ENCODE assay signal across 23 mouse cellular contexts in the genomic region with DNA sequence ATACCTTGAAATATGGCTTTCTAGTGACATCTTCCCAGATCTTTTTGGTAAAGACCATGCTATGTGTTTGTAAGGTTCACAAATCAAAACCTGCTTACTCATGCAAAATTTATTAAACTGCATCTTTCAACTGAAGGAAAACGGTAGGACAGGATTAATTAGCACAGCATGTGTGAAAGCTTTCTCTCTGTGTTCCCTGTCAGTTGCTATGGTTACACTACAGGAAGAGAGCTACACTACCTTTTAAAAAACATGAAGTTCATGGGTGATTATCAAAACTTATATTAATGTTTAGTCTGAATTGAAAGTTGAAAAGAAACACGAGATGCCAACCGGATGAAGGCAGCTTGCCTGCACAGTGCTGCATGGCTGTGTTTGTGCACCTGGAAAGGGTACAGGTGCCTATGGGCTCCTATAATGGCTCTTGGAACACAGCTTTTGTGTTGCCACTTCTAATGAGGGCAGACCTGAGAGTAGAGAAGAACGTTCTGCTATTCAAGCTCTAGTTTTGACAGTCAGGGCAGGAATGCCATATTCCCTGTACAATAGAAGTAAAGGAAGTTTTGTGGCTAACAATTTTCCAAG.
A peak's percentile ranks its signal among the peaks of the same experiment; 100 is the strongest.
DNase-seq lines count a peak whose midpoint lies in the region; ATAC-seq and TF ChIP-seq lines count a peak whose summit lies in the region.
"Had no signal": no experiment of that assay in that cellular context is flagged by ENCODE, and none has a peak within 500 bp of the region (broad histone marks: within the 10 kb centered on the region; RNA-seq: fewer than 3 reads in every experiment).

No protein-coding gene starts in this region.

- no peaks in the 10 kb centered on the region for H3K36me3 ChIP-seq in midbrain, embryonic 13.5 days
- H3K36me3 ChIP-seq in midbrain, embryonic 11.5 days (ENCODE audit: control insufficient read depth, insufficient read depth, low read length) = no peaks in the 10 kb centered on the region
- H3K36me3 ChIP-seq in forebrain, embryonic 10.5 days (replicated peaks) = no peaks in the 10 kb centered on the region
- H3K36me3 ChIP-seq in forebrain, embryonic 14.5 days (ENCODE audit: control insufficient read depth, insufficient read depth, low read length) = 0 out of 2 replicates have a peak, but pooled peaks cover 2% of the 10 kb centered on the region
- H3K36me3 ChIP-seq in midbrain, postnatal 0 days (ENCODE audit: insufficient read depth, low read length) = no peaks in the 10 kb centered on the region

- no peak overlapping the region for H3K27ac ChIP-seq in midbrain, embryonic 13.5 days
- no peak overlapping the region for H3K27ac ChIP-seq in midbrain, embryonic 11.5 days (ENCODE audit: low read depth, low read length)
- 0 out of 2 replicates have a peak overlapping the region, but pooled peaks have one; percentile 51 for H3K27ac ChIP-seq in forebrain, embryonic 10.5 days
- no peak overlapping the region for H3K27ac ChIP-seq in forebrain, embryonic 14.5 days (ENCODE audit: low read depth, low read length)
- H3K27ac ChIP-seq in midbrain, postnatal 0 days (ENCODE audit: low read depth, low read length) = no peak overlapping the region
- H3K27ac ChIP-seq: heart, embryonic 13.5 days had no signal

- no peaks in the 10 kb centered on the region for H3K9me3 ChIP-seq in midbrain, embryonic 13.5 days
- no peaks in the 10 kb centered on the region for H3K9me3 ChIP-seq in midbrain, embryonic 11.5 days (ENCODE audit: control insufficient read depth, low read length)
- no peaks in the 10 kb centered on the region for H3K9me3 ChIP-seq in forebrain, embryonic 10.5 days
- H3K9me3 ChIP-seq in forebrain, embryonic 14.5 days (replicated peaks; ENCODE audit: control insufficient read depth, low read length) = no peaks in the 10 kb centered on the region
- no peaks in the 10 kb centered on the region for H3K9me3 ChIP-seq in midbrain, postnatal 0 days (ENCODE audit: low read length)
- H3K9me3 ChIP-seq: heart, embryonic 13.5 days had no signal

- WGBS in midbrain, embryonic 13.5 days = 29% methylated on average over 4 of the region's 4 CpGs
- WGBS in midbrain, embryonic 11.5 days = 44% methylated on average over 4 of the region's 4 CpGs
- 43% methylated on average over 4 of the region's 4 CpGs for WGBS in forebrain, embryonic 10.5 days
- WGBS in forebrain, embryonic 14.5 days = 12% methylated on average over 4 of the region's 4 CpGs
- 11% methylated on average over 4 of the region's 4 CpGs for WGBS in midbrain, postnatal 0 days

- peak; percentile 58; the same call in 1 of the 2 replicates for ATAC-seq in midbrain, embryonic 13.5 days
- ATAC-seq in midbrain, embryonic 11.5 days (ENCODE audit: low FRiP score) = no peak
- peak; percentile 80; the same call in 1 of the 2 replicates for ATAC-seq in forebrain, embryonic 14.5 days
- ATAC-seq in midbrain, postnatal 0 days (ENCODE audit: low FRiP score) = peak; percentile 60; the same call in 1 of the 2 replicates
- ATAC-seq: activated CD4-positive, CD25-positive, alpha-beta regulatory T cell, adult 4 months; Patski had no signal

- no peak overlapping the region for H3K9ac ChIP-seq in midbrain, embryonic 13.5 days (replicated peaks)
- no peak overlapping the region for H3K9ac ChIP-seq in midbrain, embryonic 11.5 days (ENCODE audit: low read length)
- no peak overlapping the region for H3K9ac ChIP-seq in forebrain, embryonic 14.5 days (ENCODE audit: low read length)
- no peak overlapping the region for H3K9ac ChIP-seq in midbrain, postnatal 0 days (replicated peaks; ENCODE audit: low read length, poor library complexity, severe bottlenecking)
- H3K9ac ChIP-seq: heart, embryonic 13.5 days had no signal

- DNase-seq in midbrain, embryonic 11.5 days (ENCODE audit: low spot score, missing footprints) = no peak
- no peak for DNase-seq in forebrain, embryonic 10.5 days (ENCODE audit: extremely low spot score, low spot score)
- peak; percentile 73 for DNase-seq in forebrain, embryonic 14.5 days (ENCODE audit: low spot score)
- peak; percentile 40 for DNase-seq in midbrain, postnatal 0 days (ENCODE audit: low spot score)
- no peak for DNase-seq in left cerebral cortex, adult 11 months (ENCODE audit: low spot score)
- DNase-seq in urinary bladder, postnatal 25 days (ENCODE audit: low spot score) = no peak
- DNase-seq: adrenal gland, postnatal 10 days; cerebellum, adult 18-20 months; cerebellum, postnatal 25 days; embryo, embryonic 11 days; kidney, adult 9 months; kidney, postnatal 25 days; layer of hippocampus, adult 9-11 months; lung, adult 18-20 months; lung, postnatal 36 days; right cerebral cortex, adult 18-20 months; thymus, postnatal 25 days had no signal

- no peak for TF ChIP-seq CTCF in midbrain, postnatal 0 days (IDR thresholded peaks at IDR 0.05)

- H3K4me1 ChIP-seq in midbrain, embryonic 13.5 days (replicated peaks) = peaks cover 22% of the 10 kb centered on the region
- 0 out of 2 replicates have a peak, but pooled peaks cover 3% of the 10 kb centered on the region for H3K4me1 ChIP-seq in midbrain, embryonic 11.5 days (ENCODE audit: control insufficient read depth, insufficient read depth, low read length)
- H3K4me1 ChIP-seq in forebrain, embryonic 10.5 days = peaks cover 18% of the 10 kb centered on the region
- H3K4me1 ChIP-seq in forebrain, embryonic 14.5 days (ENCODE audit: control insufficient read depth, insufficient read depth, low read length) = peaks cover 7% of the 10 kb centered on the region
- H3K4me1 ChIP-seq in midbrain, postnatal 0 days (ENCODE audit: insufficient read depth, low read length) = no peaks in the 10 kb centered on the region
- H3K4me1 ChIP-seq: heart, embryonic 13.5 days had no signal

- H3K27me3 ChIP-seq in midbrain, embryonic 13.5 days = no peaks in the 10 kb centered on the region
- H3K27me3 ChIP-seq in midbrain, embryonic 11.5 days (ENCODE audit: control insufficient read depth, insufficient read depth, low read length) = no peaks in the 10 kb centered on the region
- H3K27me3 ChIP-seq in forebrain, embryonic 10.5 days (ENCODE audit: poor library complexity, severe bottlenecking) = no peaks in the 10 kb centered on the region
- no peaks in the 10 kb centered on the region for H3K27me3 ChIP-seq in forebrain, embryonic 14.5 days (replicated peaks; ENCODE audit: control insufficient read depth, insufficient read depth, low read length)
- H3K27me3 ChIP-seq in midbrain, postnatal 0 days (ENCODE audit: insufficient read depth, low read length) = no peaks in the 10 kb centered on the region
- H3K27me3 ChIP-seq: heart, embryonic 13.5 days; Patski had no signal

- H3K4me3 ChIP-seq in midbrain, embryonic 13.5 days (replicated peaks) = no peak overlapping the region
- H3K4me3 ChIP-seq in midbrain, embryonic 11.5 days (ENCODE audit: low read depth, low read length) = no peak overlapping the region
- H3K4me3 ChIP-seq in forebrain, embryonic 10.5 days = no peak overlapping the region
- H3K4me3 ChIP-seq in forebrain, embryonic 14.5 days (ENCODE audit: low read depth, low read length) = no peak overlapping the region
- no peak overlapping the region for H3K4me3 ChIP-seq in midbrain, postnatal 0 days (ENCODE audit: low read depth, low read length)
- H3K4me3 ChIP-seq: heart, embryonic 13.5 days; myocyte had no signal

- no peak overlapping the region for H3K4me2 ChIP-seq in midbrain, embryonic 13.5 days (replicated peaks)
- no peak overlapping the region for H3K4me2 ChIP-seq in midbrain, embryonic 11.5 days
- 0 out of 2 replicates have a peak overlapping the region, but pooled peaks have one; percentile 4 for H3K4me2 ChIP-seq in forebrain, embryonic 14.5 days (ENCODE audit: low read length)
- H3K4me2 ChIP-seq in midbrain, postnatal 0 days (ENCODE audit: low read depth, low read length, poor library complexity, severe bottlenecking) = no peak overlapping the region
- H3K4me2 ChIP-seq: heart, embryonic 13.5 days; liver, embryonic 11.5 days had no signal

Comparison
In these comparisons a context has a peak if more than half of its experiments do, and no peak if none do; other contexts are left out.
1. DNase-seq: peak in forebrain, embryonic 14.5 days (single experiment) and midbrain, postnatal 0 days (single experiment); none in midbrain, embryonic 11.5 days (single experiment), forebrain, embryonic 10.5 days (single experiment), left cerebral cortex, adult 11 months (single experiment) and urinary bladder, postnatal 25 days (single experiment).